Mouse (Mus musculus) intestine, embryonic 14.5 days (tissue): Measurements from ENCODE around the gene Slc29a3. TPM values are rescaled to one million over a fixed set of nuclear protein-coding genes. Genes with fewer than 3 reads are reported as not detected.
"Not testable (repeated sequence)": the region's sequence is repeated elsewhere in the genome, so short reads cannot be mapped to it uniquely, and the experiment has no call there.

Experiments used
- ATAC-seq: fragments of 200-750 bp; cut with Nextera tagmentation; replicated peaks from 2 replicates; pipeline ENCODE4 v1.8.0; 2017; ENCODE audit warnings: low read depth, moderate number of reproducible peaks, moderate TSS enrichment, moderate library complexity; ENCODE audit not compliant: low FRiP score, low TSS enrichment
- DNase-seq: peaks from one replicate; pipeline ENCODE4 v3.0.0-alpha.2; 2018; ENCODE audit warnings: low spot score
- H3K27ac ChIP-seq: fragments of 300-500 bp; sonication (generic); 2 replicates; pipeline ENCODE4 v1.5.1; 2014; ENCODE audit warnings: low read depth, mild to moderate bottlenecking, control low read depth
- H3K27me3 ChIP-seq: fragments of 300-500 bp; sonication (generic); replicated peaks from 2 replicates; pipeline ENCODE4 v1.6.1; 2014; ENCODE audit warnings: low read length, control low read depth; ENCODE audit not compliant: control insufficient read depth, insufficient read depth
- H3K36me3 ChIP-seq: fragments of 300-500 bp; sonication (generic); 2 replicates; pipeline ENCODE4 v1.6.1; 2014; ENCODE audit warnings: low read length, control low read depth; ENCODE audit not compliant: control insufficient read depth, insufficient read depth
- H3K4me1 ChIP-seq: fragments of 300-500 bp; sonication (generic); replicated peaks from 2 replicates; pipeline ENCODE4 v1.6.1; 2014; ENCODE audit warnings: low read length, control low read depth, mixed read lengths; ENCODE audit not compliant: control insufficient read depth, insufficient read depth
- H3K4me2 ChIP-seq: fragments of 300-500 bp; sonication (generic); 2 replicates; pipeline ENCODE4 v1.6.1; 2014; ENCODE audit warnings: low read length
- H3K4me3 ChIP-seq: fragments of 300-500 bp; sonication (generic); 2 replicates; pipeline ENCODE4 v1.5.1; 2014; ENCODE audit warnings: low read depth, low read length, control low read depth, mixed read lengths
- H3K9ac ChIP-seq: fragments of 300-500 bp; sonication (generic); 2 replicates; pipeline ENCODE4 v1.6.1; 2014; ENCODE audit warnings: mild to moderate bottlenecking, low read length
- H3K9me3 ChIP-seq: fragments of 300-500 bp; sonication (generic); 2 replicates; pipeline ENCODE4 v1.6.1; 2016; ENCODE audit warnings: low read length, control low read depth; ENCODE audit not compliant: control insufficient read depth
- WGBS: fragments of 180-500 bp; shearing (Covaris S2); extraction: QIAGEN DNeasy Blood & Tissue Kit; methylation state at CpG from one replicate; pipeline ENCODE4 v1.1.7; 2014; 5-methylcytosine and 5-hydroxymethylcytosine counted together
- polyA plus RNA-seq: library from polyadenylated mRNA; unstranded; fragments of >200 nt; fragmentation: Nextera tagmentation; extraction: Ambion mirVana; gene quantifications from 2 replicates; pipeline ENCODE4 v1.2.1, GENCODE M21; 2014

The Slc29a3 gene
- polyA plus RNA-seq, 1 experiment from 2014 or later = 7.8 TPM

DNA sequence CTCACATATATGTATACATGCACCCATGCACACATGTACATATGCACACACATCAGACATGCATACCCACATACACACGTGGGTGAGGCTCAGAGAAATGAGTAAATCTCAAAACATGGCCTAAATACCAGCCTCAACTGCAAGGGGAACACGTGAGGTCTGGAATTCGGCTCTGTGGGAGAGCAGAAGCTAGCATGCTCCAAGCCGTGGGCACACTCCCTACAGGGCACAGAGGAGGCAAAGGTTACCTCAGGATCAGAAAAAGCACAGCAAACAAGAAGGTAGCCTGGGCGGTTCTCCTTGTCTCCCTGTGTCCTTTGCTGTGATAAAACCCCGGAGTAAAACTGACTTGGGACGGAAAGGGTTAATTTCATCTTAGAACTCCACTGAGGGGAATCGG, 1.3 kb upstream of the Slc29a3 start:
- Histone ChIP-seq H3K9ac (no peak overlapping the region), H3K4me3 (no peak overlapping the region), H3K9me3 (peaks cover 2% of the 10 kb centered on the region; the same call in 1 of the 2 replicates), H3K4me1 (peaks cover 8% of the 10 kb centered on the region; the same call in 1 of the 2 replicates), H3K27ac (no peak overlapping the region), H3K4me2 (no peak overlapping the region), H3K27me3 (no peaks in the 10 kb centered on the region), H3K36me3 (0 out of 2 replicates have a peak, but pooled peaks cover 6% of the 10 kb centered on the region)
- no peak for ATAC-seq
- WGBS = 78% methylated on average over 8 of the region's 8 CpGs
- no peak for DNase-seq

- Histone ChIP-seq H3K36me3 (0 out of 2 replicates have a peak, but pooled peaks cover 13% of the 10 kb centered on the region), H3K4me2 (peak overlapping the region; percentile 85; the same call in 1 of the 2 replicates), H3K4me1 (peaks cover 8% of the 10 kb centered on the region; the same call in 1 of the 2 replicates), H3K27ac (peak overlapping the region; percentile 9; the same call in 1 of the 2 replicates), H3K9ac (no peak overlapping the region), H3K9me3 (peaks cover 2% of the 10 kb centered on the region; the same call in 1 of the 2 replicates), H3K27me3 (no peaks in the 10 kb centered on the region), H3K4me3 (no peak overlapping the region)
- WGBS = 66% methylated on average over 9 of the region's 9 CpGs
- ATAC-seq (no peak), DNase-seq (no peak)
These were observed 667 bp upstream of the Slc29a3 start for GRCm38 (mm10) chr10:60753261-60753660.

DNA sequence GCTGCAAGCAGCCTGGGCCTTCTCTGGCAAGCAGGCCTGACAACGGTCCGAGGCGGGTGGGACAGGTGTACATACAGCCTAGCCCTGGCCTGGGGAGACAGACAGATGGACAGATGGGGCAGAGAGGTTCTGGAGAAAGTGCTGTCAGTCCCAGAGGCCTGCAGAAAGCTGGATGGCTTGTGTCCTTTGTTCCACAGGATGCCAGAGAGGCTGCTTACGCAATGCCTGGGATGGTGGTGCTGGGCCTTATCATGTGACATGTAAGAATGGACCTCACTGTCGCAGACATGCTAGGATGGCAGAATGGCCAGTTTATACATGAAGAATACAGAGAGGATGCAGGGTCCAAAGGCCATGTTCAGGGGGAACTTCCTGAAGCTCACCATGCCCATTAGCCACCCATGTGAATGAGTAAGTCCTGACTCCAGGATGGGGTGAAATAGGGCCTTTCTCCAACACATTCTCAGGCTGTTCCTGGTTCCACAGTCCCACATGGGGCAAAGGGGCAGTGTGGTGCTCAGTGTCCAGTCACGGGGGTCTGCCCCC, 4.9 kb downstream of the Slc29a3 start:
- H3K4me2 ChIP-seq = no peak overlapping the region
- 84% methylated on average over 6 of the region's 6 CpGs for WGBS
- peaks cover 8% of the 10 kb centered on the region; the same call in 1 of the 2 replicates for H3K4me1 ChIP-seq
- H3K36me3 ChIP-seq = peaks cover 18% of the 10 kb centered on the region; the same call in 1 of the 2 replicates
- H3K27me3 ChIP-seq = no peaks in the 10 kb centered on the region
- no peak overlapping the region for H3K4me3 ChIP-seq
- no peak for ATAC-seq
- H3K9me3 ChIP-seq = no peaks in the 10 kb centered on the region
- H3K9ac ChIP-seq = no peak overlapping the region
- no peak for DNase-seq
- no peak overlapping the region for H3K27ac ChIP-seq

- no peak for ATAC-seq
- 76% methylated on average over 2 of the region's 2 CpGs for WGBS
These were observed 6.1 kb downstream of the Slc29a3 start for GRCm38 (mm10) chr10:60746512-60746911.

GRCm38 (mm10) chr10:60744543-60745290, 7.9 kb downstream of the Slc29a3 start:
- Histone ChIP-seq H3K4me1 (no peaks in the 10 kb centered on the region), H3K27ac (no peak overlapping the region), H3K9me3 (no peaks in the 10 kb centered on the region), H3K4me3 (no peak overlapping the region), H3K27me3 (no peaks in the 10 kb centered on the region), H3K36me3 (peaks cover 18% of the 10 kb centered on the region; the same call in 1 of the 2 replicates), H3K9ac (no peak overlapping the region), H3K4me2 (no peak overlapping the region)
- WGBS = 91% methylated on average over 14 of the region's 14 CpGs
- DNase-seq = no peak
- no peak for ATAC-seq

More at GRCm38 (mm10) chr10:60746512-60746911, 6.1 kb downstream of the Slc29a3 start:
- no peak for DNase-seq
- Histone ChIP-seq H3K4me2 (no peak overlapping the region), H3K9ac (no peak overlapping the region), H3K4me1 (0 out of 2 replicates have a peak, but pooled peaks cover 2% of the 10 kb centered on the region), H3K4me3 (no peak overlapping the region), H3K27ac (no peak overlapping the region), H3K9me3 (no peaks in the 10 kb centered on the region), H3K36me3 (peaks cover 18% of the 10 kb centered on the region; the same call in 1 of the 2 replicates), H3K27me3 (no peaks in the 10 kb centered on the region)

DNA sequence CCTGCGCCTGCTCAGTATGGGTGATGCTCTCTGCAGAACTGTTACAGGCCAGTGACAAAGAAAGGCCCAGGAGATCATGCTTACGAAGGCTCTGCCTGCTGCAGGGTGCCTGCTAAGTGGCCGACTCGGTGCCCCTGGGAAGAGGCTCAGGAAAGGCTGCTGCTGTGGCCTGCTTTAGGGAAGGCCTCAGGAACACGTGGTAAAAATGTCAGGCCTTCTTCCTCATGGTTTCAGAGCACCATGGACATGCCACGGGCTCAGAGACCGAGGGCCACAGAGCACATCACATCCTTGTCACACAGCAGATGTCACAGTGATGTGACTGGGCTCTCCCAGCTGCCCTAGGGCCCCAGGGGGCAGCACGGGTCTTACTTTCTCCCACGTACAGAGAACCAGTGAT, 8.9 kb downstream of the Slc29a3 start:
- no peaks in the 10 kb centered on the region for H3K27me3 ChIP-seq
- peaks cover 10% of the 10 kb centered on the region; the same call in 1 of the 2 replicates for H3K36me3 ChIP-seq
- no peak overlapping the region for H3K4me3 ChIP-seq
- H3K9me3 ChIP-seq = no peaks in the 10 kb centered on the region
- H3K27ac ChIP-seq = no peak overlapping the region
- 72% methylated on average over 9 of the region's 9 CpGs for whole genome bisulfite sequencing
- no peak overlapping the region for H3K4me2 ChIP-seq
- DNase-seq (no peak), ATAC-seq (no peak)
- H3K4me1 ChIP-seq = no peaks in the 10 kb centered on the region
- H3K9ac ChIP-seq = no peak overlapping the region

- 79% methylated on average over 6 of the region's 6 CpGs for WGBS
- Histone ChIP-seq H3K4me2 (no peak overlapping the region), H3K36me3 (peaks cover 3% of the 10 kb centered on the region; the same call in 1 of the 2 replicates), H3K4me3 (no peak overlapping the region), H3K27ac (no peak overlapping the region), H3K9me3 (no peaks in the 10 kb centered on the region), H3K4me1 (no peaks in the 10 kb centered on the region), H3K27me3 (no peaks in the 10 kb centered on the region), H3K9ac (no peak overlapping the region)
- ATAC-seq (no peak), DNase-seq (no peak)
These were observed 9.7 kb downstream of the Slc29a3 start for GRCm38 (mm10) chr10:60742942-60743341.

GRCm38 (mm10) chr10:60742296-60742695, 10.3 kb downstream of the Slc29a3 start:
- H3K9me3 ChIP-seq, ATAC-seq, H3K4me1 ChIP-seq, H3K4me2 ChIP-seq, H3K9ac ChIP-seq, H3K36me3 ChIP-seq, H3K27ac ChIP-seq, H3K27me3 ChIP-seq, DNase-seq, H3K4me3 ChIP-seq: not testable (repeated sequence)
- 70% methylated on average over 1 of the region's 1 CpGs for WGBS
